Mouse (Mus musculus): ENCODE measurements at regions not wholly inside any gene's neighbourhood (a gene's known extent, or its start where the extent isn't known, plus 50 kb on each side); places are given as distances from the start of the nearest gene placed in this dataset.

DNA sequence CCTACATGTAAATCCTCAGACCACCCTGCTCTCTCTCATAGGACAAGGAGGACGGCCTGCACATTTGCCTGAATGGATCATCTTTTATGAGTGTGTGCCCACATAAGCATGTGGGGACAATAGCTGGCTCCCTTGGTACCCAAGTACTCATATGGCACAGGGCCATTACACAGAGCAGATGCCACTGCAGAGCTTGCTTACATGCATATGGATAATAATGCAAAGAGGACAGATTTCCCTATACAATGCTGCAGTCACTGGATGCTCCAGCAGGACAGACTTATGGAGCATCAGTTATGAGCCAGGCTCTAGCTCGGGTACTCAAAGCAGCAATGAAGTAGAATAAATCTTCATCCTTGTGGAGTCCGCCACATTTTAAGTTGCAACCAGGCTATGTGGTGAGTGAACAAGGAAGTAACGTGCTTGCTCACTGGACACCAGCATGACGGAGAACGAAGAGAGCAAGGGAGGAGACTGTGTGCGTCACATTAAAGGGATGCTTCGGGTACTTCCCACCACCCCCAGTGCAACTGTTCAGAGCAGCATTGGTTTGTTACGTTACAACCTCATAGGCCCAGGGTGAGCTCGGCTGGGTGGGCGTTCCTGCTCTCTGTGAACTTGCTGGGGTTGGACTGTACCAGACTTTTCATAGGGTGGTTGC, 531.3 kb upstream of the Lrrc6 start:
- Histone ChIP-seq H3K9ac (ENCODE audit: low read depth, low read length, severe bottlenecking) (no peak overlapping the region), H3K27me3 (ENCODE audit: control insufficient read depth, insufficient read depth, low read length) (no peaks in the 10 kb centered on the region), H3K4me1 (ENCODE audit: control insufficient read depth, insufficient read depth, low read length) (no peaks in the 10 kb centered on the region), H3K4me2 (replicated peaks; ENCODE audit: low read depth, low read length, severe bottlenecking) (no peak overlapping the region), H3K4me3 (replicated peaks; ENCODE audit: low read length) (no peak overlapping the region), H3K27ac (replicated peaks; ENCODE audit: low read depth, low read length) (no peak overlapping the region), H3K36me3 (ENCODE audit: control insufficient read depth, insufficient read depth, low read length) (no peaks in the 10 kb centered on the region), H3K9me3 (ENCODE audit: control insufficient read depth, low read length) (no peaks in the 10 kb centered on the region)
- no peak for DNase-seq (ENCODE audit: low spot score)
- ATAC-seq (ENCODE audit: low FRiP score, low read depth) = no peak
- no peak for TF ChIP-seq POLR2A (IDR thresholded peaks at IDR 0.05; ENCODE audit: borderline replicate concordance, extremely low read depth, insufficient read depth, insufficient read length)
- WGBS = 90% methylated on average over 11 of the region's 11 CpGs

GRCm38 (mm10) chr15:67030975-67031374, 530.3 kb upstream of the Lrrc6 start:
- Histone ChIP-seq H3K9me3 (ENCODE audit: control insufficient read depth, low read length) (no peaks in the 10 kb centered on the region), H3K27ac (replicated peaks; ENCODE audit: low read depth, low read length) (no peak overlapping the region), H3K9ac (ENCODE audit: low read depth, low read length, severe bottlenecking) (no peak overlapping the region), H3K27me3 (ENCODE audit: control insufficient read depth, insufficient read depth, low read length) (no peaks in the 10 kb centered on the region), H3K36me3 (ENCODE audit: control insufficient read depth, insufficient read depth, low read length) (no peaks in the 10 kb centered on the region), H3K4me3 (replicated peaks; ENCODE audit: low read length) (no peak overlapping the region), H3K4me2 (replicated peaks; ENCODE audit: low read depth, low read length, severe bottlenecking) (no peak overlapping the region), H3K4me1 (ENCODE audit: control insufficient read depth, insufficient read depth, low read length) (no peaks in the 10 kb centered on the region)
- 81% methylated on average over 1 of the region's 1 CpGs for WGBS
- no peak for TF ChIP-seq POLR2A (IDR thresholded peaks at IDR 0.05; ENCODE audit: borderline replicate concordance, extremely low read depth, insufficient read depth, insufficient read length)
- no peak for DNase-seq (ENCODE audit: low spot score)
- ATAC-seq (ENCODE audit: low FRiP score, low read depth) = no peak

GRCm38 (mm10) chr15:67028161-67028560, 527.5 kb upstream of the Lrrc6 start:
- 83% methylated on average over 1 of the region's 1 CpGs for WGBS
- H3K4me2 ChIP-seq (replicated peaks; ENCODE audit: low read depth, low read length, severe bottlenecking) = no peak overlapping the region
- H3K9ac ChIP-seq (ENCODE audit: low read depth, low read length, severe bottlenecking) = no peak overlapping the region
- no peak for TF ChIP-seq POLR2A (IDR thresholded peaks at IDR 0.05; ENCODE audit: borderline replicate concordance, extremely low read depth, insufficient read depth, insufficient read length)
- no peaks in the 10 kb centered on the region for H3K27me3 ChIP-seq (ENCODE audit: control insufficient read depth, insufficient read depth, low read length)
- H3K36me3 ChIP-seq (ENCODE audit: control insufficient read depth, insufficient read depth, low read length) = no peaks in the 10 kb centered on the region
- ATAC-seq (ENCODE audit: low FRiP score, low read depth) = no peak
- no peak overlapping the region for H3K4me3 ChIP-seq (replicated peaks; ENCODE audit: low read length)
- no peak for DNase-seq (ENCODE audit: low spot score)
- no peak overlapping the region for H3K27ac ChIP-seq (replicated peaks; ENCODE audit: low read depth, low read length)
- no peaks in the 10 kb centered on the region for H3K4me1 ChIP-seq (ENCODE audit: control insufficient read depth, insufficient read depth, low read length)
- H3K9me3 ChIP-seq (ENCODE audit: control insufficient read depth, low read length) = no peaks in the 10 kb centered on the region

GRCm38 (mm10) chr15:67027751-67028150, 527.0 kb upstream of the Lrrc6 start:
- Histone ChIP-seq H3K9ac (ENCODE audit: low read depth, low read length, severe bottlenecking) (no peak overlapping the region), H3K4me2 (replicated peaks; ENCODE audit: low read depth, low read length, severe bottlenecking) (no peak overlapping the region), H3K27me3 (ENCODE audit: control insufficient read depth, insufficient read depth, low read length) (no peaks in the 10 kb centered on the region), H3K36me3 (ENCODE audit: control insufficient read depth, insufficient read depth, low read length) (no peaks in the 10 kb centered on the region), H3K9me3 (ENCODE audit: control insufficient read depth, low read length) (no peaks in the 10 kb centered on the region), H3K27ac (replicated peaks; ENCODE audit: low read depth, low read length) (no peak overlapping the region), H3K4me1 (ENCODE audit: control insufficient read depth, insufficient read depth, low read length) (no peaks in the 10 kb centered on the region), H3K4me3 (replicated peaks; ENCODE audit: low read length) (no peak overlapping the region)
- DNase-seq (ENCODE audit: low spot score) (no peak), ATAC-seq (ENCODE audit: low FRiP score, low read depth) (no peak)
- TF ChIP-seq POLR2A (IDR thresholded peaks at IDR 0.05; ENCODE audit: borderline replicate concordance, extremely low read depth, insufficient read depth, insufficient read length) = no peak
- 73% methylated on average over 2 of the region's 2 CpGs for WGBS

- no peak for TF ChIP-seq POLR2A (IDR thresholded peaks at IDR 0.05; ENCODE audit: borderline replicate concordance, extremely low read depth, insufficient read depth, insufficient read length)
- Histone ChIP-seq H3K4me1 (ENCODE audit: control insufficient read depth, insufficient read depth, low read length) (no peaks in the 10 kb centered on the region), H3K9ac (ENCODE audit: low read depth, low read length, severe bottlenecking) (no peak overlapping the region), H3K27ac (replicated peaks; ENCODE audit: low read depth, low read length) (no peak overlapping the region), H3K36me3 (ENCODE audit: control insufficient read depth, insufficient read depth, low read length) (no peaks in the 10 kb centered on the region), H3K27me3 (ENCODE audit: control insufficient read depth, insufficient read depth, low read length) (no peaks in the 10 kb centered on the region), H3K4me3 (replicated peaks; ENCODE audit: low read length) (no peak overlapping the region), H3K4me2 (replicated peaks; ENCODE audit: low read depth, low read length, severe bottlenecking) (no peak overlapping the region), H3K9me3 (ENCODE audit: control insufficient read depth, low read length) (no peaks in the 10 kb centered on the region)
- no peak for ATAC-seq (ENCODE audit: low FRiP score, low read depth)
- WGBS = 91% methylated on average over 4 of the region's 4 CpGs
- DNase-seq (ENCODE audit: low spot score) = no peak
Measured at GRCm38 (mm10) chr15:67025746-67026145, 525.0 kb upstream of the Lrrc6 start.

Data from limb, embryonic 14.5 days (tissue).